Mouse (Mus musculus): ENCODE measurements around the gene Ttc28.

- TF ChIP-seq CTCF (IDR thresholded peaks at IDR 0.05; ENCODE audit: borderline replicate concordance, control insufficient read depth, extremely low read depth, insufficient read depth, low read length, poor library complexity) (no peak), POLR2A (IDR thresholded peaks at IDR 0.05; ENCODE audit: control insufficient read depth, extremely low read depth, insufficient read depth, low read length, poor library complexity) (no peak)
Measured at GRCm38 (mm10) chr5:111046359-111046758, 166.8 kb downstream of the Ttc28 start.
